Mouse (Mus musculus): ENCODE data around the gene 2700081O15Rik. TPM values are rescaled to one million over a fixed set of nuclear protein-coding genes. Genes with fewer than 3 reads are reported as not detected.

2700081O15Rik gene
- polyA plus RNA-seq, 2 experiments: 13.7 to 98.9 TPM

DNA sequence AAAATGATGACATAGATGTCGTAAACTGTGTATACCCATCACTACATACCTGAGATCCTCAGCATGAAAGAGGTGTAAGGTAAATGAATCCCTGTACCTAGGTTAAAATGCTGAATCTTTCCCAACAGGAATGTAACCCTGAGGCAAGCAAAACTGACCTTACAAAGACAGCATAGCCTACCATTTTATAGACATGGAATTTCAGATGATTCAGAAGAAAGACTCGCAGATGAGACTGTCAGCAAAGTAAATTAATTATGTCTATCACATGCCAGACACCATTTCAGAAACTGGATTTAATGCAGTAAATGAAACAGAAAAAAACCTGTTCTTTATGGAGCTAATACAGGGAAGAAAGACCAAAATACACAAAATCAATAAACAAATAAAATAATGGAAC is 41.9 kb downstream of the 2700081O15Rik start:
- no peak overlapping the region for H3K27ac ChIP-seq (replicated peaks; ENCODE audit: low read depth, low read length)
- TF ChIP-seq POLR2A (IDR thresholded peaks at IDR 0.05; ENCODE audit: borderline replicate concordance, extremely low read depth, insufficient read depth, insufficient read length): no peak
- H3K4me3 ChIP-seq (replicated peaks; ENCODE audit: low read length): no peak overlapping the region
- H3K4me1 ChIP-seq (ENCODE audit: control insufficient read depth, insufficient read depth, low read length): no peaks in the 10 kb centered on the region
- no peak overlapping the region for H3K9ac ChIP-seq (ENCODE audit: low read depth, low read length, severe bottlenecking)
- no peaks in the 10 kb centered on the region for H3K9me3 ChIP-seq (ENCODE audit: control insufficient read depth, low read length)
- no peak overlapping the region for H3K4me2 ChIP-seq (replicated peaks; ENCODE audit: low read depth, low read length, severe bottlenecking)
- WGBS: 86% methylated on average over 2 of the region's 2 CpGs
- H3K27me3 ChIP-seq (ENCODE audit: control insufficient read depth, insufficient read depth, low read length): no peaks in the 10 kb centered on the region
- no peak for DNase-seq (ENCODE audit: low spot score)
- H3K36me3 ChIP-seq (ENCODE audit: control insufficient read depth, insufficient read depth, low read length): peaks cover 6% of the 10 kb centered on the region; the same call in 1 of the 2 replicates
- no peak for ATAC-seq (ENCODE audit: low FRiP score, low read depth)

GRCm38 (mm10) chr19:7467915-7468314 is 50.5 kb downstream of the 2700081O15Rik start:
- TF ChIP-seq POLR2A (IDR thresholded peaks at IDR 0.05; ENCODE audit: borderline replicate concordance, extremely low read depth, insufficient read depth, insufficient read length): no peak
- Histone ChIP-seq H3K4me2 (replicated peaks; ENCODE audit: low read depth, low read length, severe bottlenecking) (no peak overlapping the region), H3K4me3 (replicated peaks; ENCODE audit: low read length) (no peak overlapping the region), H3K36me3 (ENCODE audit: control insufficient read depth, insufficient read depth, low read length) (peaks cover 14% of the 10 kb centered on the region), H3K4me1 (ENCODE audit: control insufficient read depth, insufficient read depth, low read length) (no peaks in the 10 kb centered on the region), H3K27me3 (ENCODE audit: control insufficient read depth, insufficient read depth, low read length) (no peaks in the 10 kb centered on the region), H3K9me3 (ENCODE audit: control insufficient read depth, low read length) (no peaks in the 10 kb centered on the region), H3K9ac (ENCODE audit: low read depth, low read length, severe bottlenecking) (no peak overlapping the region), H3K27ac (replicated peaks; ENCODE audit: low read depth, low read length) (no peak overlapping the region)
- ATAC-seq (ENCODE audit: low FRiP score, low read depth) (no peak), DNase-seq (ENCODE audit: low spot score) (no peak)

GRCm38 (mm10) chr19:7470643-7471042 is 53.2 kb downstream of the 2700081O15Rik start:
- H3K36me3 ChIP-seq (ENCODE audit: control insufficient read depth, insufficient read depth, low read length): peaks cover 24% of the 10 kb centered on the region
- whole genome bisulfite sequencing: 91% methylated on average over 2 of the region's 2 CpGs
- no peak for ATAC-seq (ENCODE audit: low FRiP score, low read depth)
- H3K9ac ChIP-seq (ENCODE audit: low read depth, low read length, severe bottlenecking): no peak overlapping the region
- H3K27ac ChIP-seq (replicated peaks; ENCODE audit: low read depth, low read length): no peak overlapping the region
- no peak for DNase-seq (ENCODE audit: low spot score)
- H3K4me2 ChIP-seq (replicated peaks; ENCODE audit: low read depth, low read length, severe bottlenecking): no peak overlapping the region
- no peaks in the 10 kb centered on the region for H3K9me3 ChIP-seq (ENCODE audit: control insufficient read depth, low read length)
- H3K27me3 ChIP-seq (ENCODE audit: control insufficient read depth, insufficient read depth, low read length): no peaks in the 10 kb centered on the region
- H3K4me1 ChIP-seq (ENCODE audit: control insufficient read depth, insufficient read depth, low read length): no peaks in the 10 kb centered on the region
- TF ChIP-seq POLR2A (IDR thresholded peaks at IDR 0.05; ENCODE audit: borderline replicate concordance, extremely low read depth, insufficient read depth, insufficient read length): no peak
- no peak overlapping the region for H3K4me3 ChIP-seq (replicated peaks; ENCODE audit: low read length)

Small RNA genes within 50 kb of the gene (microRNA-seq; reads per million reads assigned to microRNA genes)
- gene Mir6991: 0.69 reads per million

Other genes starting within 250 kb of the 2700081O15Rik start
- 157 and 181 TPM in 2 replicates for gene Otub1, start 211.3 kb upstream of the 2700081O15Rik start, polyA plus RNA-seq (2012; rRNA removed)
- gene Otub1, start 211.3 kb upstream of the 2700081O15Rik start, polyA plus RNA-seq (2014; fragmentation: Nextera tagmentation; extraction: Ambion mirVana): 203 and 212 TPM in 2 replicates
- 478 and 552 TPM in 2 replicates for gene Cox8a, start 200.0 kb upstream of the 2700081O15Rik start, polyA plus RNA-seq (2012; rRNA removed)
- gene Cox8a, start 200.0 kb upstream of the 2700081O15Rik start, polyA plus RNA-seq (2014; fragmentation: Nextera tagmentation; extraction: Ambion mirVana): 850 and 909 TPM in 2 replicates
- gene Naa40, start 176.4 kb upstream of the 2700081O15Rik start, polyA plus RNA-seq (2012; rRNA removed): 55.9 and 62.8 TPM in 2 replicates
- 50.1 and 54.1 TPM in 2 replicates for gene Naa40, start 176.4 kb upstream of the 2700081O15Rik start, polyA plus RNA-seq (2014; fragmentation: Nextera tagmentation; extraction: Ambion mirVana)
- 69.4 and 80.9 TPM in 2 replicates for gene Rcor2, start 150.3 kb upstream of the 2700081O15Rik start, polyA plus RNA-seq (2012; rRNA removed)
- 9.8 and 10.2 TPM in 2 replicates for gene Rcor2, start 150.3 kb upstream of the 2700081O15Rik start, polyA plus RNA-seq (2014; fragmentation: Nextera tagmentation; extraction: Ambion mirVana)
- gene Mark2, start 75.8 kb upstream of the 2700081O15Rik start, polyA plus RNA-seq (2012; rRNA removed): 65.8 and 78.2 TPM in 2 replicates
- 48.6 and 56.3 TPM in 2 replicates for gene Mark2, start 75.8 kb upstream of the 2700081O15Rik start, polyA plus RNA-seq (2014; fragmentation: Nextera tagmentation; extraction: Ambion mirVana)
- gene Spindoc, start 34.6 kb upstream of the 2700081O15Rik start, polyA plus RNA-seq (2012; rRNA removed): 37.6 and 47.0 TPM in 2 replicates
- 21.9 and 25.9 TPM in 2 replicates for gene Spindoc, start 34.6 kb upstream of the 2700081O15Rik start, polyA plus RNA-seq (2014; fragmentation: Nextera tagmentation; extraction: Ambion mirVana)
- gene Rtn3, start 65.7 kb downstream of the 2700081O15Rik start, polyA plus RNA-seq (2012; rRNA removed): 112 and 118 TPM in 2 replicates
- gene Rtn3, start 65.7 kb downstream of the 2700081O15Rik start, polyA plus RNA-seq (2014; fragmentation: Nextera tagmentation; extraction: Ambion mirVana): 102 and 107 TPM in 2 replicates
- gene Atl3, start 76.4 kb downstream of the 2700081O15Rik start, polyA plus RNA-seq (2012; rRNA removed): 31.6 and 32.9 TPM in 2 replicates
- gene Atl3, start 76.4 kb downstream of the 2700081O15Rik start, polyA plus RNA-seq (2014; fragmentation: Nextera tagmentation; extraction: Ambion mirVana): 19.0 and 20.4 TPM in 2 replicates
- gene Pla2g16, start 139.8 kb downstream of the 2700081O15Rik start, polyA plus RNA-seq (2012; rRNA removed): 5.9 and 9.2 TPM in 2 replicates
- 10.7 and 13.3 TPM in 2 replicates for gene Pla2g16, start 139.8 kb downstream of the 2700081O15Rik start, polyA plus RNA-seq (2014; fragmentation: Nextera tagmentation; extraction: Ambion mirVana)
- 1.1 and 1.8 TPM in 2 replicates for gene Lgals12, start 189.6 kb downstream of the 2700081O15Rik start, polyA plus RNA-seq (2012; rRNA removed)
- gene Lgals12, start 189.6 kb downstream of the 2700081O15Rik start, polyA plus RNA-seq (2014; fragmentation: Nextera tagmentation; extraction: Ambion mirVana): 0.36 and 0.77 TPM in 2 replicates
- not detected in 2 replicates for gene Hrasls5, start 194.9 kb downstream of the 2700081O15Rik start, polyA plus RNA-seq (2012; rRNA removed)
- gene Hrasls5, start 194.9 kb downstream of the 2700081O15Rik start, polyA plus RNA-seq (2014; fragmentation: Nextera tagmentation; extraction: Ambion mirVana): 0.19 TPM in 1 of 2 replicates, not detected in the other